Mouse (Mus musculus) hindbrain, embryonic 14.5 days (tissue): ENCODE results near the gene Gm8947. TPM values are rescaled to one million over a fixed set of nuclear protein-coding genes. Genes with fewer than 3 reads are reported as not detected.

ENCODE experiments used
- ATAC-seq: fragments of 200-750 bp; cut with Nextera tagmentation; 2 replicates; pipeline ENCODE4 v1.8.0; 2017; ENCODE audit warnings: moderate number of reproducible peaks, mild to moderate bottlenecking, moderate TSS enrichment, moderate library complexity; ENCODE audit not compliant: low FRiP score
- DNase-seq: peaks from one replicate; pipeline ENCODE4 v3.0.0-alpha.2; 2015; ENCODE audit warnings: low spot score
- H3K27ac ChIP-seq: fragments of 300-500 bp; sonication (generic); 2 replicates; pipeline ENCODE4 v1.5.1; 2014; ENCODE audit warnings: mild to moderate bottlenecking, moderate library complexity
- H3K27me3 ChIP-seq: fragments of 300-500 bp; sonication (generic); 2 replicates; pipeline ENCODE4 v1.6.1; 2014; ENCODE audit warnings: mild to moderate bottlenecking, low read length, mixed read lengths; ENCODE audit not compliant: control insufficient read depth, insufficient read depth
- H3K36me3 ChIP-seq: fragments of 300-500 bp; sonication (generic); replicated peaks from 2 replicates; pipeline ENCODE4 v1.6.1; 2014; ENCODE audit not compliant: control insufficient read depth, insufficient read depth
- H3K4me1 ChIP-seq: fragments of 300-500 bp; sonication (generic); replicated peaks from 2 replicates; pipeline ENCODE4 v1.6.1; 2014; ENCODE audit warnings: antibody characterized with exemption, low read length, mixed read lengths; ENCODE audit not compliant: control insufficient read depth, insufficient read depth
- H3K4me2 ChIP-seq: fragments of 300-500 bp; sonication (generic); replicated peaks from 2 replicates; pipeline ENCODE4 v1.6.1; 2014; ENCODE audit warnings: mild to moderate bottlenecking, moderate library complexity
- H3K4me3 ChIP-seq: fragments of 300-500 bp; sonication (generic); replicated peaks from 2 replicates; pipeline ENCODE4 v1.5.1; 2014; ENCODE audit warnings: mild to moderate bottlenecking, low read length
- H3K9ac ChIP-seq: fragments of 300-500 bp; sonication (generic); 2 replicates; pipeline ENCODE4 v1.6.1; 2014
- H3K9me3 ChIP-seq: fragments of 300-500 bp; sonication (generic); 2 replicates; pipeline ENCODE4 v1.6.1; 2016; ENCODE audit warnings: low read length; ENCODE audit not compliant: control insufficient read depth
- WGBS: fragments of 180-500 bp; shearing (Covaris S2); extraction: QIAGEN DNeasy Blood & Tissue Kit; methylation state at CpG from one replicate; pipeline ENCODE4 v1.1.7; 2014; 5-methylcytosine and 5-hydroxymethylcytosine counted together
- polyA plus RNA-seq: library from polyadenylated mRNA; unstranded; fragments of >200 nt; fragmentation: Nextera tagmentation; extraction: Ambion mirVana; gene quantifications from 2 replicates; pipeline ENCODE4 v1.2.1, GENCODE M21; 2014

Gene Gm8947
- polyA plus RNA-seq, 1 experiment from 2014 or later = not detected

DNA sequence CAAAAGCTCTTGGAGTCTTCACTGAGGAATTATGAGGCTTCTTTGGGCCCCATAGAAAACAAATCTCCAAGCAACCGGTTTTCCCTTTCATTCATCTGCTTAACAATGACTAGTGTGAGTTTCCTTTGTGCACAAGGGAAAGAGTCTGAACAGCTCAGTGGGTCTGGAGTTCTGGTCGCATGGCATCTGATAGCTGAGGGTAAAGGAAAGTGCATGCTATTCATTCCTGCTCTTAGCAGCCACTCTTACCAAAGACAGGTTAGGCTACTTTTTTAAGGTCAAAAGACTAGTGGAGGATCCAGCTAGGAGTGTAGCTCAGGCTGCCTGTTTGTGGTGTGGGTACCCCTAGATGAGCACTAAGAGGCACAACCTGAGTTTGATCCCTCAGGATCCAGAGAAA is 43.4 kb downstream of the Gm8947 start:
- no peaks in the 10 kb centered on the region for H3K36me3 ChIP-seq
- no peak overlapping the region for H3K9ac ChIP-seq
- H3K4me3 ChIP-seq = no peak overlapping the region
- H3K4me2 ChIP-seq = no peak overlapping the region
- DNase-seq (no peak), ATAC-seq (no peak)
- 7% methylated on average over 2 of the region's 2 CpGs for WGBS
- 0 out of 2 replicates have a peak, but pooled peaks cover under 1% of the 10 kb centered on the region for H3K9me3 ChIP-seq
- no peak overlapping the region for H3K27ac ChIP-seq
- H3K27me3 ChIP-seq = no peaks in the 10 kb centered on the region
- H3K4me1 ChIP-seq = no peaks in the 10 kb centered on the region

DNA sequence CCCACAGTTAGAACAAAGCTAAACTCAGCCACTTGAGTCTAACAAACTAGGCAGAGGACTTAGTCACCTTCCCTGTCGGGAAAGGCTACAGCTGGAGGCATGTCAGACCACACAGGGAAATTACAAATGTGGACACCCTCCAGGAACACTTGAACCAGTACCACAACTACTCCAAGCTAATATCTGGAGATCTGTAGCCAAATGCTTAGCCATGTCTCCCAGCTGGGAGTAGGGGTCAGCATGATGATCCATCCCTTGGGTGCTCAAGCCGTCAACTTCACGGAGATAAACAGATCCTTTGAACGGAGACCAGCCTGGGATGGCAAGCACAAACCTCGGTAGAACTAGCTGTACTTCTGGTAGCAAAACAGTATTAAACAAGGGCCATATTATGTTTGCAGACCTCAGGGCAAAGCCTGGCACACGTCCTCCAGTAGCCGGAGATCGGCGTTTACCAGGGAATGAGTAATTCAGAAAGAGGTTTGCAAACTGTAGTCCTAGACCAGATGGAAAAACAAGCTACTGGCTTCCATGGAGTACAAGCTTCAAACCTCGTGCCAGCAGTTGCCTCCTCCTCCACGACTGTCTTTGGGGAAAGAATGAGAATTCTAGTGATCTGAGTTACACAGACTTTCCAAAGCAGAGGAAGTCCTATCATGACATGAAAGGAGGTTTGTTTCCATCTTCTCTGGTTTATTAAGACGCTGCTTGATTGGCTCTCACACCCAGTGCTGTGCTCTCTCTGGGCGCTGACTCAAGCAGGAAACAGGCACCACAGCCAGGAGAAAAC is 44.2 kb downstream of the Gm8947 start:
- H3K4me3 ChIP-seq = no peak overlapping the region
- no peaks in the 10 kb centered on the region for H3K36me3 ChIP-seq
- 72% methylated on average over 13 of the region's 13 CpGs for WGBS
- H3K27me3 ChIP-seq = no peaks in the 10 kb centered on the region
- no peak for DNase-seq
- H3K9me3 ChIP-seq = peaks cover 7% of the 10 kb centered on the region; the same call in 1 of the 2 replicates
- H3K4me2 ChIP-seq = no peak overlapping the region
- ATAC-seq = no peak
- H3K9ac ChIP-seq = no peak overlapping the region
- H3K4me1 ChIP-seq = no peaks in the 10 kb centered on the region
- H3K27ac ChIP-seq = no peak overlapping the region

DNA sequence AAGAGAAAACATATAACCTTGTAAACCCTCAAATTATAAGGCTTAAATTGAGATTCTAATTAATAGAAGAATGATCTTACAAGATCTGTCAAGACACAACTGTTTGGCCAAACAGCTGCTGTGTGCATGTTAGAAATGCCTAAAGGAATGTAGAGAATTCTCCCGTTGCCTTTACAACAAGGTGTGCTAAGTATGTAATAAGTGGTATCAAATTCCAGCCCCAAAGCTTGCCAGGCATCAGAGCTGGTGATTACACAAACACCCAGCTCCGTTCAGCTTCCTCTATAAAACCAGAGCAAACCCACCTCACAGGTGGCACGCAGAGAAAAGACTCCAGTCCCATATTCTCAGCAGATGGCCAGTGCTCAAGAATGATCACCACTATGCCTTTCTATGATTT is 45.6 kb downstream of the Gm8947 start:
- Histone ChIP-seq H3K9me3 (peaks cover 7% of the 10 kb centered on the region; the same call in 1 of the 2 replicates), H3K9ac (no peak overlapping the region), H3K4me2 (no peak overlapping the region), H3K4me1 (no peaks in the 10 kb centered on the region), H3K36me3 (no peaks in the 10 kb centered on the region), H3K4me3 (no peak overlapping the region), H3K27me3 (no peaks in the 10 kb centered on the region), H3K27ac (no peak overlapping the region)
- no peak for ATAC-seq
- 91% methylated on average over 3 of the region's 3 CpGs for WGBS
- no peak for DNase-seq

DNA sequence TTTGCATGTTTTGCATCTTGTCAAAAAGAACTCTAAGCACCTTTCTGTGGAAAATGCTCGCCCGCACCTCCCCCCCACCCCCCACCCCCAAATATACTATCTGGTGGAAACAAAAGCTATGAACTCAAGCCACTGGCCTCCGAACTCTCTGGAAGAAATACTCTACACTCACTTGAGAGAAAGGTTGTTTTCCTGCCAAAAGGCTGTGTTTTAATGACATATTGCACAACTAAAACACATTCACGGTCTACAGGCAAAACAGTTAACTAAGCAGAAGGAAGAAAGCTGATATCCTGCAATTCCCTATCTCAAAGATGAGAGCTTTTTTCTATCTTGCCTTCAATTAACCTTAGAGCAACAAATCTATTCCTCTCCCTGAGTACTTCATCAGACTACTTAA is 51.2 kb downstream of the Gm8947 start:
- H3K27me3 ChIP-seq = no peaks in the 10 kb centered on the region
- H3K36me3 ChIP-seq = no peaks in the 10 kb centered on the region
- no peak overlapping the region for H3K27ac ChIP-seq
- WGBS = 97% methylated on average over 4 of the region's 4 CpGs
- H3K4me1 ChIP-seq = no peaks in the 10 kb centered on the region
- ATAC-seq (no peak), DNase-seq (no peak)
- H3K4me2 ChIP-seq = no peak overlapping the region
- H3K9me3 ChIP-seq = peaks cover 7% of the 10 kb centered on the region; the same call in 1 of the 2 replicates
- H3K4me3 ChIP-seq = no peak overlapping the region
- H3K9ac ChIP-seq = no peak overlapping the region

Other genes with a start within 250 kb of the Gm8947 start
- gene Hmcn1, start 198.9 kb upstream of the Gm8947 start, polyA plus RNA-seq = 1.7 and 2.2 TPM in 2 replicates
- gene Gm47985, start 9.8 kb upstream of the Gm8947 start, polyA plus RNA-seq = 0.19 TPM in 1 of 2 replicates, not detected in the other
- not detected in 2 replicates for gene Gm47995, start 6.1 kb downstream of the Gm8947 start, polyA plus RNA-seq
- not detected in 2 replicates for gene 3110040M04Rik, start 11.7 kb downstream of the Gm8947 start, polyA plus RNA-seq
- gene Gm47996, start 17.8 kb downstream of the Gm8947 start, polyA plus RNA-seq = 0.30 TPM in 1 of 2 replicates, not detected in the other
- gene Ivns1abp, start 152.1 kb downstream of the Gm8947 start, polyA plus RNA-seq = 229 and 263 TPM in 2 replicates
- gene Swt1, start 236.1 kb downstream of the Gm8947 start, polyA plus RNA-seq = 15.1 and 20.2 TPM in 2 replicates
- gene Trmt1l, start 236.2 kb downstream of the Gm8947 start, polyA plus RNA-seq = 41.6 and 44.0 TPM in 2 replicates